15 mouse cellular contexts compared by ENCODE assay signal in genomic region chr5:52138134-52138533, GRCm38 (mm10). TPM values are rescaled to one million over a fixed set of nuclear protein-coding genes. Genes with fewer than 3 reads are reported as not detected.
DNase-seq lines count a peak whose midpoint lies in the region; ATAC-seq and TF ChIP-seq lines count a peak whose summit lies in the region.
"Had no signal": no experiment of that assay in that cellular context is flagged by ENCODE, and none has a peak within 500 bp of the region (broad histone marks: within the 10 kb centered on the region; RNA-seq: fewer than 3 reads in every experiment).

No protein-coding gene starts in this region.

- no peaks in the 10 kb centered on the region for H3K9me3 ChIP-seq in midbrain, embryonic 16.5 days (replicated peaks; ENCODE audit: control insufficient read depth, low read length, poor library complexity, severe bottlenecking)
- H3K9me3 ChIP-seq: embryonic facial prominence, embryonic 13.5 days; hindbrain, embryonic 12.5 days; neural tube, embryonic 15.5 days had no signal

- H3K4me1 ChIP-seq in thymus, adult 2 months (replicated peaks; ENCODE audit: control insufficient read depth, insufficient read depth, low read length), result peaks cover 4% of the 10 kb centered on the region
- no peaks in the 10 kb centered on the region for H3K4me1 ChIP-seq in midbrain, embryonic 16.5 days (ENCODE audit: control insufficient read depth, insufficient read depth, low read length)
- H3K4me1 ChIP-seq: embryonic facial prominence, embryonic 13.5 days; hindbrain, embryonic 12.5 days; neural tube, embryonic 15.5 days had no signal

- H3K4me3 ChIP-seq in thymus, adult 2 months (ENCODE audit: control insufficient read depth, insufficient read depth, low read length), result no peak overlapping the region
- H3K4me3 ChIP-seq in midbrain, embryonic 16.5 days (ENCODE audit: low read depth, low read length), result no peak overlapping the region
- H3K4me3 ChIP-seq: embryonic facial prominence, embryonic 13.5 days; hindbrain, embryonic 12.5 days; neural tube, embryonic 15.5 days had no signal

- no peak for TF ChIP-seq POLR2A in thymus, adult 2 months (IDR thresholded peaks at IDR 0.05; ENCODE audit: control insufficient read depth, extremely low read depth, insufficient read depth, low read length, poor library complexity)

- no peaks in the 10 kb centered on the region for H3K27me3 ChIP-seq in thymus, adult 2 months (ENCODE audit: control insufficient read depth, insufficient read depth, low read length)
- no peaks in the 10 kb centered on the region for H3K27me3 ChIP-seq in midbrain, embryonic 16.5 days (ENCODE audit: control insufficient read depth, insufficient read depth, low read depth, low read length)
- H3K27me3 ChIP-seq: embryonic facial prominence, embryonic 13.5 days; hindbrain, embryonic 12.5 days; neural tube, embryonic 15.5 days had no signal

- H3K4me2 ChIP-seq in midbrain, embryonic 16.5 days (ENCODE audit: low read length), result no peak overlapping the region
- H3K4me2 ChIP-seq: embryonic facial prominence, embryonic 13.5 days; heart, embryonic 11.5 days; hindbrain, embryonic 12.5 days; neural tube, embryonic 15.5 days had no signal

- no peak for TF ChIP-seq CTCF in thymus, adult 2 months (IDR thresholded peaks at IDR 0.05; ENCODE audit: borderline replicate concordance, control insufficient read depth, extremely low read depth, insufficient read depth, low read length, poor library complexity)

- DNase-seq in right cerebral cortex, adult 18-20 months, result peak; percentile 10
- no peak for DNase-seq in right cerebral cortex, postnatal 14 days
- DNase-seq in thymus, adult 2 months, result no peak
- no peak for DNase-seq in cerebellum, adult 9-11 months
- DNase-seq: adrenal gland, postnatal 10 days; cerebellum, adult 11 months; midbrain, embryonic 14.5 days; thymus, postnatal 25 days had no signal

- no peak overlapping the region for H3K9ac ChIP-seq in midbrain, embryonic 16.5 days (ENCODE audit: low read depth, low read length)
- H3K9ac ChIP-seq: embryonic facial prominence, embryonic 13.5 days; hindbrain, embryonic 12.5 days; neural tube, embryonic 15.5 days had no signal

- H3K36me3 ChIP-seq in thymus, adult 2 months (ENCODE audit: control insufficient read depth, insufficient read depth, low read length), result no peaks in the 10 kb centered on the region
- no peaks in the 10 kb centered on the region for H3K36me3 ChIP-seq in midbrain, embryonic 16.5 days (ENCODE audit: control insufficient read depth, insufficient read depth, low read length)

- no peak overlapping the region for H3K27ac ChIP-seq in thymus, adult 2 months (ENCODE audit: control insufficient read depth, insufficient read depth, low read length)
- H3K27ac ChIP-seq in midbrain, embryonic 16.5 days (ENCODE audit: low read length), result no peak overlapping the region
- H3K27ac ChIP-seq: embryonic facial prominence, embryonic 13.5 days; hindbrain, embryonic 12.5 days; neural tube, embryonic 15.5 days had no signal

- ATAC-seq in common myeloid progenitor, adult 5-6 weeks (replicated peaks; ENCODE audit: low read depth, poor library complexity, severe bottlenecking), result peak; percentile 48
- ATAC-seq in megakaryocyte, adult 5-6 weeks (ENCODE audit: poor library complexity, severe bottlenecking), result peak; percentile 78
- ATAC-seq in midbrain, embryonic 16.5 days, result no peak

- 55% methylated on average over 11 of the region's 11 CpGs for WGBS in thymus, adult 2 months
- WGBS in midbrain, embryonic 16.5 days, result 95% methylated on average over 11 of the region's 11 CpGs

RNA-seq across cellular contexts. Expression of gene Dhx15, which starts 52.2 kb away (rescaled TPM):
- total RNA-seq in common myeloid progenitor, adult 5-6 weeks (2017), result 369 and 381 TPM in 2 replicates
- 191 and 207 TPM in 2 replicates for total RNA-seq in megakaryocyte, adult 5-6 weeks (2015)
- total RNA-seq in megakaryocyte, adult 5-6 weeks (2017), result 222 and 230 TPM in 2 replicates
- 92.8 and 109 TPM in 2 replicates for polyA plus RNA-seq in thymus, adult 2 months (2012; rRNA removed)
- polyA plus RNA-seq in midbrain, embryonic 16.5 days (2015; fragmentation: Nextera tagmentation; extraction: Ambion mirVana), result 117 and 127 TPM in 2 replicates
